Mouse (Mus musculus): ENCODE measurements at regions not wholly inside any gene's neighbourhood (a gene's known extent, or its start where the extent isn't known, plus 50 kb on each side); places are given as distances from the start of the nearest gene placed in this dataset.
A peak's percentile ranks its signal among the peaks of the same experiment; 100 is the strongest.

- H3K9ac ChIP-seq (ENCODE audit: control insufficient read depth, low read depth, low read length, poor library complexity, severe bottlenecking), result no peak overlapping the region
- peak overlapping the region; percentile 39 for H3K27ac ChIP-seq (ENCODE audit: control insufficient read depth, low read depth, low read length)
- peaks cover 8 to 25% of the 10 kb centered on the region in 2 experiments for H3K4me1 ChIP-seq (ENCODE audit: control insufficient read depth in 1 of 2, insufficient read depth in 2 of 2, low read length in 2 of 2)
- DNase-seq (ENCODE audit: low read depth, low spot score), result peak; percentile 59
- peaks cover 0 to 34% of the 10 kb centered on the region in 2 experiments; a peak in 2 of 4 replicates for H3K36me3 ChIP-seq (ENCODE audit: control insufficient read depth in 1 of 2, insufficient read depth in 2 of 2, low read length in 2 of 2)
- H3K27me3 ChIP-seq (ENCODE audit: control insufficient read depth in 1 of 2, insufficient read depth in 2 of 2, low read length in 2 of 2), result no peaks in the 10 kb centered on the region
- no peaks in the 10 kb centered on the region for H3K9me3 ChIP-seq (replicated peaks; ENCODE audit: insufficient read depth, low read length)
- H3K79me2 ChIP-seq (ENCODE audit: control insufficient read depth, insufficient read depth, low read length, poor library complexity), result no peaks in the 10 kb centered on the region
- no peak overlapping the region for H3K4me3 ChIP-seq (ENCODE audit: control insufficient read depth in 1 of 2, insufficient read depth in 1 of 2, low read depth in 2 of 2, low read length in 2 of 2)
- TF ChIP-seq RCOR1 (IDR thresholded peaks at IDR 0.05; ENCODE audit: low read depth, low read length), result 0 out of 2 replicates have a peak, but pooled peaks have one; percentile 33
- TF ChIP-seq HCFC1 (IDR thresholded peaks at IDR 0.05; ENCODE audit: low read depth, low read length), result no peak
- TF ChIP-seq NELFE (IDR thresholded peaks at IDR 0.05; ENCODE audit: low read depth, low read length), result no peak
- no peak for TF ChIP-seq NRF1 (IDR thresholded peaks at IDR 0.05; ENCODE audit: insufficient read depth, low read depth, low read length, poor library complexity, severe bottlenecking)
- no peak for TF ChIP-seq BHLHE40 (IDR thresholded peaks at IDR 0.05; ENCODE audit: borderline replicate concordance, low read depth, low read length)
- no peak for TF ChIP-seq MEF2A (IDR thresholded peaks at IDR 0.05; ENCODE audit: extremely low read depth, insufficient replicate concordance, low read depth, low read length, poor library complexity, severe bottlenecking)
- TF ChIP-seq POLR2AphosphoS5 (IDR thresholded peaks at IDR 0.05; ENCODE audit: borderline replicate concordance, low read depth, low read length), result no peak
- TF ChIP-seq GABPA (IDR thresholded peaks at IDR 0.05; ENCODE audit: low read depth, low read length), result no peak
- TF ChIP-seq MAZ (IDR thresholded peaks at IDR 0.05; ENCODE audit: low read depth, low read length), result no peak
- no peak for TF ChIP-seq CHD2 (IDR thresholded peaks at IDR 0.05; ENCODE audit: low read length)
- TF ChIP-seq EP300 (IDR thresholded peaks at IDR 0.05; ENCODE audit: low read depth in 1 of 2, low read length in 2 of 2), result peak; percentile 53 to 62; a peak in 1 of 4 replicates
- TF ChIP-seq USF1 (IDR thresholded peaks at IDR 0.05; ENCODE audit: low read depth, low read length), result no peak
- TF ChIP-seq CTCF (IDR thresholded peaks at IDR 0.05 in 2 of 3, conservative IDR thresholded peaks at IDR 0.05 in 1 of 3; ENCODE audit: control insufficient read depth in 1 of 3, insufficient read depth in 1 of 3, low read depth in 2 of 3, low read length in 3 of 3, poor library complexity in 1 of 3, severe bottlenecking in 1 of 3), result no peak
- no peak for TF ChIP-seq POLR2A (IDR thresholded peaks at IDR 0.05; ENCODE audit: control insufficient read depth in 1 of 2, insufficient read depth in 1 of 2, low read depth in 1 of 2, low read length in 2 of 2, poor library complexity in 1 of 2)
- no peak for TF ChIP-seq SMC3 (IDR thresholded peaks at IDR 0.05; ENCODE audit: low read depth, low read length)
- no peak for TF ChIP-seq MAFK (IDR thresholded peaks at IDR 0.05; ENCODE audit: borderline replicate concordance, low read depth, low read length)
- no peak for TF ChIP-seq ZMIZ1 (IDR thresholded peaks at IDR 0.05; ENCODE audit: low read depth, low read length)
- no peak for TF ChIP-seq KAT2A (conservative IDR thresholded peaks at IDR 0.05; ENCODE audit: low read depth, low read length)
- TF ChIP-seq ELF1 (IDR thresholded peaks at IDR 0.05; ENCODE audit: low read depth, low read length), result no peak
- no peak for TF ChIP-seq ZNF384 (IDR thresholded peaks at IDR 0.05; ENCODE audit: low read depth, low read length)
- TF ChIP-seq SIN3A (IDR thresholded peaks at IDR 0.05; ENCODE audit: low read length), result no peak; the same call in 1 of the 2 replicates
- no peak for TF ChIP-seq USF2 (IDR thresholded peaks at IDR 0.05; ENCODE audit: borderline replicate concordance in 1 of 2, insufficient read depth in 1 of 2, low read depth in 1 of 2, low read length in 2 of 2)
- TF ChIP-seq TCF12 (IDR thresholded peaks at IDR 0.05; ENCODE audit: low read depth, low read length), result peak; percentile 73
- TF ChIP-seq E2F4 (IDR thresholded peaks at IDR 0.05; ENCODE audit: borderline replicate concordance, low read depth, low read length), result no peak
- no peak for TF ChIP-seq TBP (IDR thresholded peaks at IDR 0.05; ENCODE audit: low read depth, low read length)
- no peak for TF ChIP-seq UBTF (IDR thresholded peaks at IDR 0.05; ENCODE audit: borderline replicate concordance, insufficient read depth, low read depth, low read length)
- no peak for TF ChIP-seq JUND (IDR thresholded peaks at IDR 0.05; ENCODE audit: low read depth, low read length)
- TF ChIP-seq ETS1 (IDR thresholded peaks at IDR 0.05; ENCODE audit: low read depth, low read length), result peak; percentile 81
- TF ChIP-seq MYB (IDR thresholded peaks at IDR 0.05; ENCODE audit: low read depth, low read length), result no peak
- no peak for TF ChIP-seq CHD1 (IDR thresholded peaks at IDR 0.05; ENCODE audit: low read depth, low read length)
- TF ChIP-seq GATA1 (IDR thresholded peaks at IDR 0.05; ENCODE audit: low read depth, low read length), result peak; percentile 52; the same call in 1 of the 2 replicates
- TF ChIP-seq ZC3H11A (IDR thresholded peaks at IDR 0.05; ENCODE audit: low read depth, low read length), result no peak
- no peak for TF ChIP-seq MYC (IDR thresholded peaks at IDR 0.05; ENCODE audit: low read depth, low read length)
- TF ChIP-seq MXI1 (IDR thresholded peaks at IDR 0.05; ENCODE audit: low read depth, low read length), result no peak
- TF ChIP-seq POLR2AphosphoS2 (IDR thresholded peaks at IDR 0.05; ENCODE audit: low read length), result no peak
- peak; percentile 20; the same call in 1 of the 2 replicates for TF ChIP-seq TAL1 (IDR thresholded peaks at IDR 0.05; ENCODE audit: low read length)
- no peak for TF ChIP-seq RAD21 (IDR thresholded peaks at IDR 0.05; ENCODE audit: low read depth, low read length)
- no peak for TF ChIP-seq MAX (IDR thresholded peaks at IDR 0.05; ENCODE audit: low read length)
Observed at GRCm38 (mm10) chr1:130276885-130277284, 145.9 kb downstream of the Cd55b start.

Measured in MEL (cell line).